Mouse (Mus musculus): ENCODE measurements around the gene Olfr613. TPM values are rescaled to one million over a fixed set of nuclear protein-coding genes. Genes with fewer than 3 reads are reported as not detected.

The Olfr613 gene
- not detected in 2 replicates for polyA plus RNA-seq (2012; rRNA removed)

GRCm38 (mm10) chr7:103547774-103548173 is at the start of gene Olfr613:
Gene Olfr613 (plus strand): TSS chr7:103548074.

GRCm38 (mm10) chr7:103512022-103512421 is 35.9 kb upstream of the Olfr613 start, which contains the start of gene Olfr610:
Gene Olfr610 (minus strand): TSS chr7:103512122.

DNA sequence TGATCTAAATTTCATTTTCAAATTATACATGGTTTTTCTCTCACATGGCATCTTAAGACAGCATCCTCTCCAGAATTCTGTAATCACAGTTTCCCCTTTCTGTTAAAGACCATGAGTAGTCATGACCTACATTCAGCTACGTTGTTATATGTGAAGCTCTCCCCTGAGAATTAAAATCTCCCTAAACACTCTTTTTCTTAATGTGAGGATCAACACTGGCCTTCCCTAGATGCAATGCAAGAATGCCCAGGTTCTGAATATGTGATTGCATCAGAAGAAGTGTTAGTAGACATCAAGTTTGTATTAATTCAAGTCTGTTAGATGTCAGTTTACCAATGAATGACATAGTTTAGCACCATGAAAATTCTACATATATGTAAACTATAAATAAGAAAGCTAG is 27.1 kb upstream of the Olfr613 start, which contains the start of gene Olfr611:
Olfr611 (minus strand) TSS at position 101 of the 400 bp plus-strand sequence.

GRCm38 (mm10) chr7:103542617-103543016 is 5.3 kb upstream of the Olfr613 start, which contains the start of gene Olfr612:
Gene Olfr612 (minus strand): TSS chr7:103542717.

DNA sequence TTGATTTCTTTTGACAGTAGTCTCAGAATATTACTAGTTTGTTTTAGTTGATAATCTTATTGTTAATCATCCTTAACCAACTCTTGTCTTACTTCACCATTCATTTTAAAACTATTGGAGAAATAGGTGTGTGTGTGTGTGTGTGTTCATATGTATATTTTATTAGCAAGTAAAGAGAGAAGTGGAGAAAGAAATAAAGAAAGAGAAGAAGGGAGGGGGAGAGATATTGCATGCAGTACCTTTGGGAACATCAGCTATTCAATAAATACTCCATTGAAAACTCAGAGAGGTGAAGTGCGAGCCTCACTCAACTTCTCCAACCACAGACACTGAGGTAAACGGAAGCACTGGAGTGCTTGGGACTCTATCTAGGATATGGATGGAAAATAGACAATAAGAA is 7.9 kb downstream of the Olfr613 start, which contains the start of gene Olfr615:
Olfr615 (plus strand) TSS at position 301 of the 400 bp plus-strand sequence.

DNA sequence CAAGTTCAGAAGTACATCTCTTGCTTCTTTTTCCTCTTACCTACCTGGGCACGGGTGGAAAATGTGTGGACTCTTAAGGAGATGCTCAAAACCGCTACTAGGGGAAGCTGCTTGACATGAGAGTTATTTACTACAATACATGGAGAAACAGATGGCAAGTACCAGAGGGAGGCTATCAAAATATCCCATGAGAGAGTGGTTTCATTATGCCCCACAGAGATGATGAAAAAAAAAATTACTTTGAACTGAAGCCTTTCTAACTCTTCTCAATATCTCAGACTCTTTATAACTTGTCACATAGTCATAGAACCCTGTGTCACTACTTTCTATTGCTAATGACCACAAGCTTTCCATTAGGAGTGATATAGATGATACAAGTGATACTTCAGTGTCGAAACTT is 21.2 kb downstream of the Olfr613 start, which contains the start of gene Olfr616:
Olfr616 (minus strand) TSS at position 101 of the 400 bp plus-strand sequence.

GRCm38 (mm10) chr7:103572761-103573160 is 24.9 kb downstream of the Olfr613 start, which contains the start of gene Olfr617:
Gene Olfr617 (plus strand): TSS chr7:103573061.

DNA sequence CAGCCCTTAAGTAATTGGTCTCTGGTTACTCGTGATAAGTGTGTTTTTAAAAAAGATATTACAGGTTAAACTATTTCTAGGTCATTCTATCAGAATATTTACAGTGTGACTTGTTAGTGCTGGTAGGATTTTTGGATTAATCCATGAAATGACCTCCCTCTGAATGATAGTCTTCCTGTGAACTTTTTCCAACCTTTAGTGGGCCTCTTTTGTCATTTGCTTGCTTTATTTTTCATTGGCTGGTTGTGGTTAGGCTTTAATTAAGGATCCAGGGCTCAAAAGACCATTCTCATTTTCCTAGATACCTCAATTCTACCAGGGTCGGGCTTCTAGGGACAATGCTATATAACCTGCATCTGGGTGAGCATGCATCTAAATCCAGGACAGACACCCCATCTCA is 41.9 kb downstream of the Olfr613 start, which contains the start of gene Olfr618:
Olfr618 (plus strand) TSS at position 301 of the 400 bp plus-strand sequence.

GRCm38 (mm10) chr7:103600275-103600674 is 52.4 kb downstream of the Olfr613 start, which contains the start of gene Olfr619:
Gene Olfr619 (plus strand): TSS chr7:103600575.

Other genes starting within 250 kb of the Olfr613 start
- gene Olfr596, start 242.4 kb upstream of the Olfr613 start, polyA plus RNA-seq (2012; rRNA removed) = not detected in 2 replicates
- gene Olfr597, start 231.8 kb upstream of the Olfr613 start, polyA plus RNA-seq (2012; rRNA removed) = not detected in 2 replicates
- not detected in 2 replicates for gene Olfr598, start 224.5 kb upstream of the Olfr613 start, polyA plus RNA-seq (2012; rRNA removed)
- not detected in 2 replicates for gene Olfr599, start 212.2 kb upstream of the Olfr613 start, polyA plus RNA-seq (2012; rRNA removed)
- not detected in 2 replicates for gene Olfr600, start 198.4 kb upstream of the Olfr613 start, polyA plus RNA-seq (2012; rRNA removed)
- not detected in 2 replicates for gene Olfr601, start 185.4 kb upstream of the Olfr613 start, polyA plus RNA-seq (2012; rRNA removed)
- gene Olfr603, start 161.9 kb upstream of the Olfr613 start, polyA plus RNA-seq (2012; rRNA removed) = not detected in 2 replicates
- gene Usp17lc, start 133.0 kb upstream of the Olfr613 start, polyA plus RNA-seq (2012; rRNA removed) = not detected in 2 replicates
- gene Olfr605, start 102.6 kb upstream of the Olfr613 start, polyA plus RNA-seq (2012; rRNA removed) = not detected in 2 replicates
- gene Olfr606, start 99.0 kb upstream of the Olfr613 start, polyA plus RNA-seq (2012; rRNA removed) = not detected in 2 replicates
- gene Olfr607, start 83.9 kb upstream of the Olfr613 start, polyA plus RNA-seq (2012; rRNA removed) = not detected in 2 replicates
- gene Olfr608, start 78.2 kb upstream of the Olfr613 start, polyA plus RNA-seq (2012; rRNA removed) = not detected in 2 replicates
- not detected in 2 replicates for gene Olfr609, start 50.0 kb upstream of the Olfr613 start, polyA plus RNA-seq (2012; rRNA removed)
- gene Olfr610, start 36.0 kb upstream of the Olfr613 start, polyA plus RNA-seq (2012; rRNA removed) = not detected in 2 replicates
- gene Olfr611, start 27.2 kb upstream of the Olfr613 start, polyA plus RNA-seq (2012; rRNA removed) = not detected in 2 replicates
- not detected in 2 replicates for gene Olfr612, start 5.4 kb upstream of the Olfr613 start, polyA plus RNA-seq (2012; rRNA removed)
- not detected in 2 replicates for gene Olfr615, start 8.0 kb downstream of the Olfr613 start, polyA plus RNA-seq (2012; rRNA removed)
- not detected in 2 replicates for gene Olfr616, start 21.1 kb downstream of the Olfr613 start, polyA plus RNA-seq (2012; rRNA removed)
- not detected in 2 replicates for gene Olfr617, start 25.0 kb downstream of the Olfr613 start, polyA plus RNA-seq (2012; rRNA removed)
- not detected in 2 replicates for gene Olfr618, start 42.0 kb downstream of the Olfr613 start, polyA plus RNA-seq (2012; rRNA removed)
- gene Olfr619, start 52.5 kb downstream of the Olfr613 start, polyA plus RNA-seq (2012; rRNA removed) = not detected in 2 replicates
- gene Olfr620, start 64.5 kb downstream of the Olfr613 start, polyA plus RNA-seq (2012; rRNA removed) = not detected in 2 replicates
- gene Olfr622, start 94.6 kb downstream of the Olfr613 start, polyA plus RNA-seq (2012; rRNA removed) = not detected in 2 replicates
- gene Olfr623, start 115.6 kb downstream of the Olfr613 start, polyA plus RNA-seq (2012; rRNA removed) = not detected in 2 replicates
- gene Olfr624, start 123.1 kb downstream of the Olfr613 start, polyA plus RNA-seq (2012; rRNA removed) = not detected in 2 replicates
- gene Olfr625-ps1, start 134.6 kb downstream of the Olfr613 start, polyA plus RNA-seq (2012; rRNA removed) = not detected in 2 replicates
- gene Olfr243, start 166.6 kb downstream of the Olfr613 start, polyA plus RNA-seq (2012; rRNA removed) = not detected in 2 replicates
- gene Olfr628, start 182.3 kb downstream of the Olfr613 start, polyA plus RNA-seq (2012; rRNA removed) = not detected in 2 replicates
- gene Olfr629, start 196.9 kb downstream of the Olfr613 start, polyA plus RNA-seq (2012; rRNA removed) = not detected in 2 replicates
- not detected in 2 replicates for gene Olfr630, start 209.3 kb downstream of the Olfr613 start, polyA plus RNA-seq (2012; rRNA removed)
- gene Olfr69, start 223.5 kb downstream of the Olfr613 start, polyA plus RNA-seq (2012; rRNA removed) = not detected in 2 replicates
- gene Olfr68, start 231.6 kb downstream of the Olfr613 start, polyA plus RNA-seq (2012; rRNA removed) = not detected in 2 replicates
- gene Olfr67, start 243.7 kb downstream of the Olfr613 start, polyA plus RNA-seq (2012; rRNA removed) = not detected in 2 replicates

Data from colon, adult 2 months (tissue).